Mouse (Mus musculus) cerebellum, postnatal 4 days (tissue): ENCODE data around the gene Dlg3.

ENCODE experiments used
- DNase-seq, 2 experiments: peaks; one replicate each; pipeline ENCODE4 v3.0.0; 2022; ENCODE audit warnings: low spot score in 2 of 2, mixed read lengths in 1 of 2

The Dlg3 gene

GRCm38 (mm10) chrX:100797370-100797769 lies 29.8 kb downstream of the Dlg3 start:
- DNase-seq, result no peak

GRCm38 (mm10) chrX:100797851-100798527 lies 30.5 kb downstream of the Dlg3 start:
- DNase-seq, result no peak

GRCm38 (mm10) chrX:100800643-100801042 lies 33.1 kb downstream of the Dlg3 start:
- no peak for DNase-seq

GRCm38 (mm10) chrX:100802034-100802433 lies 34.5 kb downstream of the Dlg3 start:
- DNase-seq, result no peak

- no peak for DNase-seq
Observed at GRCm38 (mm10) chrX:100811129-100811528, 43.6 kb downstream of the Dlg3 start.

GRCm38 (mm10) chrX:100814139-100814538 lies 46.6 kb downstream of the Dlg3 start:
- DNase-seq, result no peak

GRCm38 (mm10) chrX:100815766-100816165 lies 48.2 kb downstream of the Dlg3 start:
- peak in 1 of 2 experiments; percentile 37 for DNase-seq

- DNase-seq, result no peak
Observed at GRCm38 (mm10) chrX:100818681-100819080, 51.2 kb downstream of the Dlg3 start.

GRCm38 (mm10) chrX:100821149-100821548 lies 53.6 kb downstream of the Dlg3 start:
- DNase-seq, result no peak

GRCm38 (mm10) chrX:100825557-100825956 lies 58.0 kb downstream of the Dlg3 start:
- DNase-seq, result no peak

- DNase-seq, result no peak
Observed at GRCm38 (mm10) chrX:100832806-100833205, 65.3 kb downstream of the Dlg3 start.

- no peak for DNase-seq
Observed at GRCm38 (mm10) chrX:100839211-100839610, 71.7 kb downstream of the Dlg3 start.
